Mouse (Mus musculus): ENCODE results near the gene Pwp2. TPM values are rescaled to one million over a fixed set of nuclear protein-coding genes. Genes with fewer than 3 reads are reported as not detected.

Gene Pwp2
- 19.4 and 20.4 TPM in 2 replicates for polyA plus RNA-seq (2015; fragmentation: Nextera tagmentation; extraction: Ambion mirVana)

DNA sequence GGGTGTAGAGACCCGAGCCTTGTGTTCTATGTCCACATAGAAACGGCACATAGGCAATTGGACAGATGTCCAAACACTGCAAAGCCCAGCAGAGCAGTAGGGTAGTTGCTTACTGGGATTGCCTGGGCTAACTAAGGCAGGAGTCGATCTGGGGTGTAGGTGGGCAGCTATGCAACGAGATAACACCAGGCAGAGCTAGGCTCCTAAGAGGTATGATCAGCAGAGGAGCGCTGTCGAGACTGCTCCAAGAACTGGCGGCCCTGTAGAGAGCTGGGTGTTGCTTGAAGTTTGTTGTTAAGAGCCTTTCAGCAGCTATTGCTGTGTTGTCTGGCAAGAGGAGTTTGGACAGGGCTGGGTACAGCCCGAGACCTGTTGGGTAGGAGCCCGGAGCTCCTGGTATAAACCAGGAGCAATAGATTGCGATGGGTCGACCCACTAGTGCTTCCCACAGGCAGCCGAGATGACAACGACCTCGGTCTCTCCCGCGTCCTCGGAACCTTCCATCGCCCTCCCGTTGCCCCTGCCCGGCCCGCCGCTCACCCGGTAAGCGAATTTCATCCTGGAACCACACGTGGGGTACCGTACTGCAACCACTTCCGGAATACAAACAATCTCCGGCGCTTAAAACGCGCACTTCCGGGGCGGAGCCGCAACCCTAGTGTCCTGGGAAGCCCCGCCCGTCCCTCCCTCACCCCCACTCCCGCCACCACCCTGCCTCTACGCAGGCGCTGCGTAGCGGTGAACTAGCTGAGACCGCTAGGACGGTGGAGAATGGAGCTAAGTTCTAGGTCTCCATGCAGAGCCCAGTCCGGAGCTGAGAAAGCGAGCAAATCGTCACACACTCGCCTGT is at the start of gene Pwp2:
Gene Pwp2 (minus strand): TSS at position 619 of the 850 bp plus-strand sequence.
- Histone ChIP-seq H3K9ac (peak within 1 kb of the TSS; percentile 76), H3K4me2 (peak within 1 kb of the TSS; percentile 83), H3K36me3 (peaks cover 59% of the 10 kb centered on the region), H3K27me3 (no peaks in the 10 kb centered on the region), H3K9me3 (no peaks in the 10 kb centered on the region), H3K27ac (peak within 1 kb of the TSS; percentile 84), H3K4me1 (peaks cover 16% of the 10 kb centered on the region), H3K4me3 (peak within 1 kb of the TSS; percentile 72)
- ATAC-seq (ENCODE audit: insufficient number of reproducible peaks, insufficient read depth, low FRiP score, low TSS enrichment, low read depth), result peak; percentile 89
- 1% methylated on average over 47 of the region's 47 CpGs for WGBS

- 93% methylated on average over 6 of the region's 6 CpGs for WGBS
- no peak for ATAC-seq (ENCODE audit: insufficient number of reproducible peaks, insufficient read depth, low FRiP score, low TSS enrichment, low read depth)
- Histone ChIP-seq H3K9me3 (no peaks in the 10 kb centered on the region), H3K36me3 (peaks cover 19% of the 10 kb centered on the region), H3K4me2 (no peak overlapping the region), H3K9ac (no peak overlapping the region), H3K27ac (no peak overlapping the region), H3K4me1 (no peaks in the 10 kb centered on the region), H3K4me3 (no peak overlapping the region), H3K27me3 (no peaks in the 10 kb centered on the region)
These were observed 48.8 kb upstream of the Pwp2 start for GRCm38 (mm10) chr10:78233756-78234155.

- H3K4me3 ChIP-seq, result no peak overlapping the region
- H3K4me1 ChIP-seq, result no peaks in the 10 kb centered on the region
- no peak overlapping the region for H3K27ac ChIP-seq
- no peak for ATAC-seq (ENCODE audit: insufficient number of reproducible peaks, insufficient read depth, low FRiP score, low TSS enrichment, low read depth)
- H3K9ac ChIP-seq, result no peak overlapping the region
- H3K27me3 ChIP-seq, result no peaks in the 10 kb centered on the region
- peaks cover 25% of the 10 kb centered on the region for H3K36me3 ChIP-seq
- WGBS, result 90% methylated on average over 5 of the region's 5 CpGs
- H3K4me2 ChIP-seq, result no peak overlapping the region
- H3K9me3 ChIP-seq, result no peaks in the 10 kb centered on the region
These were observed 48.2 kb upstream of the Pwp2 start for GRCm38 (mm10) chr10:78233161-78233560.

- ATAC-seq (ENCODE audit: insufficient number of reproducible peaks, insufficient read depth, low FRiP score, low TSS enrichment, low read depth), result no peak
- 0 out of 2 replicates have a peak overlapping the region, but pooled peaks have one; percentile 6 for H3K9ac ChIP-seq
- no peaks in the 10 kb centered on the region for H3K9me3 ChIP-seq
- 87% methylated on average over 4 of the region's 4 CpGs for WGBS
- no peaks in the 10 kb centered on the region for H3K27me3 ChIP-seq
- no peak overlapping the region for H3K27ac ChIP-seq
- no peaks in the 10 kb centered on the region for H3K4me1 ChIP-seq
- no peak overlapping the region for H3K4me2 ChIP-seq
- H3K36me3 ChIP-seq, result peaks cover 30% of the 10 kb centered on the region
- no peak overlapping the region for H3K4me3 ChIP-seq
These were observed 47.5 kb upstream of the Pwp2 start for GRCm38 (mm10) chr10:78232301-78232980.

DNA sequence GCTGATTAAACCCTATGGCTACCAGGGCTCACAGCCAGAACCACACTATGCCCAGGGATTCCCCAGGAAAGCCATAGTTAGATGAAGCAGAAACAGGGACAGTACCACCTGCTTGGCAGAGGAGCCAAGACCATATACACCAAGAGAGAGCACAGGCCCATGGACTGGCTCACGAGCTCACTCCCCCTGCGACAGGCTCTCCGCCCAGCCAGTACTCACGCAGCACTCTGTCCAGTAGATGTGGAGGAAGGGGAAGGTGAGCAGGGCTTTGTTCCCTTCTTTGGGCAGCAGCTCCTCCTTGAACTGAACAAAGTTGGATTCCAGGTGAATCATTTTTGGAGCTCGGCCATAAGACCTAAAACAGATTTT is 43.6 kb upstream of the Pwp2 start:
- H3K4me1 ChIP-seq, result no peaks in the 10 kb centered on the region
- H3K4me2 ChIP-seq, result no peak overlapping the region
- no peaks in the 10 kb centered on the region for H3K9me3 ChIP-seq
- H3K27ac ChIP-seq, result no peak overlapping the region
- no peak overlapping the region for H3K9ac ChIP-seq
- peaks cover 50% of the 10 kb centered on the region for H3K36me3 ChIP-seq
- H3K4me3 ChIP-seq, result no peak overlapping the region
- no peak for ATAC-seq (ENCODE audit: insufficient number of reproducible peaks, insufficient read depth, low FRiP score, low TSS enrichment, low read depth)
- WGBS, result 92% methylated on average over 5 of the region's 5 CpGs
- H3K27me3 ChIP-seq, result no peaks in the 10 kb centered on the region

DNA sequence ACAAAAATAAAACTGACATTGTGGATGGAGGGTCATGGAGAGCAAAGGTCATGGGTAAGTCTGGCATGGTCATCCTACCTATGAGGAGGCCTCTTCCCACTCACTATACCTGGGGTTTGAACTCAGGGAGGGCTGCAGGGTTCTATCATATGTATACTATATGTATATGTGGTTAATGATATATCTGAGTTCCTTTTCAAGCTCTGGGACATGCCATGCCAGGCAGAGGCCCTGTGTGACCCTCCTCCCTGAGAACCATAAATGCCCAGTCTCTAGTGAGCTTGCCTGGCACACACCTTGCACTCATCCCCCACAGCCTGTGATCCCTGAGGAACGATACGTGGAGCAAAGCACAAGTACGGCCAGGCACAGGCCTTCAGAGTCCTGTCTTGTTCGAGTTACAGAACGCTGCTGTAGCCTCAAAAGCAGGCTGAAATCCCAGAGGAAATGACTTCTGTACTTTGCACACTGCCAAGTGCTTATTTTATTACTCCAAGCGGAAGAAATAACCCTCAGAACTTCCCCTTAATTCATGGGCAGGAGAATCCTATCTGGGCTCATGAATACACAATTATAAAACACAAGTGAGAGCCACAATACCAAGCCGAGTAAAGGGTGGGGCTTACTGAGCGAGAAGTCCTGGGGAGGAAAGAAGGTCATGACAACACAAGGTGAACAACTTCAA is 43.1 kb upstream of the Pwp2 start:
- Histone ChIP-seq H3K36me3 (peaks cover 53% of the 10 kb centered on the region), H3K27ac (no peak overlapping the region), H3K4me1 (no peaks in the 10 kb centered on the region), H3K9me3 (no peaks in the 10 kb centered on the region), H3K9ac (no peak overlapping the region), H3K27me3 (no peaks in the 10 kb centered on the region), H3K4me3 (no peak overlapping the region), H3K4me2 (no peak overlapping the region)
- ATAC-seq (ENCODE audit: insufficient number of reproducible peaks, insufficient read depth, low FRiP score, low TSS enrichment, low read depth), result no peak
- WGBS, result 89% methylated on average over 8 of the region's 8 CpGs

DNA sequence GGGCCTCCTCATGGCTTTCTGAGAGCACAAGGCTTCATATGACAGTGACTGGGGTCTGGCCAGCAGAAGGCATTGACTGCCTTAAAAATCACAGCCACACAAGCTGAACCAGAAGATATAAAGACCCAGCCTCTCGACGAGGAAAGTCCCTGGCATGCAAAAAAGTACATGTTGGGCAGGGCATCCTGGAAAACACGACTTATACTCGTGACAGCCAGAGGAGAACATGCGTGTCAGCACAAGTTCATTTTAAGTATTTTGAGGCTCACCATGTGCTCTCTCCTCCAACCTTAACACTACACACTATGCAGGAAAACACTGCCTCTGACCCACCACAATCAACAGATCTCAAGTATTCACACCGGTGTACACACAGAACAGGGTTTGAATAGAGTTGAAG is 39.2 kb upstream of the Pwp2 start:
- Histone ChIP-seq H3K9me3 (no peaks in the 10 kb centered on the region), H3K36me3 (peaks cover 71% of the 10 kb centered on the region), H3K27ac (no peak overlapping the region), H3K27me3 (no peaks in the 10 kb centered on the region), H3K4me2 (no peak overlapping the region), H3K4me1 (no peaks in the 10 kb centered on the region), H3K9ac (no peak overlapping the region), H3K4me3 (no peak overlapping the region)
- no peak for ATAC-seq (ENCODE audit: insufficient number of reproducible peaks, insufficient read depth, low FRiP score, low TSS enrichment, low read depth)
- 83% methylated on average over 6 of the region's 6 CpGs for WGBS

DNA sequence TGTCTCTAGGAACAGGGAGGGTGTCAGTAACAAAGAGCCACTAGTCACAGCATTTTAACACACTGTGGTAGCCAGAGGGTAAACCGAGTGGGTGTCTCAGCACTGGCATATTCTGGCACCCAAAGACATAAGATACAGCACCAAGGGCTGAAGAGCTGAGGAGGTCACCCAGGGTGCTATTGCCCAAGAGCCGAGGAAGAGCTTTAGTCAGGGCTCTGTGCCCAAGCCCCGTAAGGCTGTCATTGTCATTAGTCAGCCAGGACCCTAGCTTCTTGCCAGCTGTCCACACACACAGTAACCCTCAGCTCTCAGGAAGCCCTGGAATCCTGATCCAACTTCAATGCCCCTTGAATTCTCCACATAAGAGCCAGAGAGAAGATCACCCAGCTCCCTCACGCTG is 38.0 kb upstream of the Pwp2 start:
- Histone ChIP-seq H3K36me3 (peaks cover 73% of the 10 kb centered on the region), H3K4me3 (no peak overlapping the region), H3K9ac (no peak overlapping the region), H3K27ac (no peak overlapping the region), H3K9me3 (no peaks in the 10 kb centered on the region), H3K27me3 (no peaks in the 10 kb centered on the region), H3K4me2 (no peak overlapping the region), H3K4me1 (no peaks in the 10 kb centered on the region)
- 80% methylated on average over 4 of the region's 4 CpGs for WGBS
- no peak for ATAC-seq (ENCODE audit: insufficient number of reproducible peaks, insufficient read depth, low FRiP score, low TSS enrichment, low read depth)

DNA sequence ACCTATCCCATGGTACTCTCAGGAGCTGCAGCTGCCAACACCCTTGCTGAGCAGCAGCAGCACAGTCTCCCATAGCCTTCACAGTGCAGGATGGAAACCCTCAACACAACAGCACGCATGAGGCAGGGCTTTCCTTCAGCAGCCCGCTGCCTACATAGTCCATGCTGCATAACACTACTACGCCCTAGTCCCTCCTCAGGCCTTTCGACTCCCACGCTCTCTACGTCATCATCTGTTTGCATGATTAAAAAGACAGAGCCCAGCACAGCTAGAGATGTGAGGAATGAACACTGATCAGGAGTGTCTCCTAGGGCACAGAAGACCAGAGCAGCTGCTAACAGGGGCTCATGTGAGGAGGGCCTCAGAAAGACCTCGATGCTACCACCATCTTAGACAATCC is 36.4 kb upstream of the Pwp2 start:
- Histone ChIP-seq H3K27me3 (no peaks in the 10 kb centered on the region), H3K4me2 (no peak overlapping the region), H3K4me3 (no peak overlapping the region), H3K9me3 (no peaks in the 10 kb centered on the region), H3K36me3 (peaks cover 78% of the 10 kb centered on the region), H3K27ac (no peak overlapping the region), H3K4me1 (no peaks in the 10 kb centered on the region), H3K9ac (no peak overlapping the region)
- 92% methylated on average over 7 of the region's 7 CpGs for WGBS
- ATAC-seq (ENCODE audit: insufficient number of reproducible peaks, insufficient read depth, low FRiP score, low TSS enrichment, low read depth), result no peak

DNA sequence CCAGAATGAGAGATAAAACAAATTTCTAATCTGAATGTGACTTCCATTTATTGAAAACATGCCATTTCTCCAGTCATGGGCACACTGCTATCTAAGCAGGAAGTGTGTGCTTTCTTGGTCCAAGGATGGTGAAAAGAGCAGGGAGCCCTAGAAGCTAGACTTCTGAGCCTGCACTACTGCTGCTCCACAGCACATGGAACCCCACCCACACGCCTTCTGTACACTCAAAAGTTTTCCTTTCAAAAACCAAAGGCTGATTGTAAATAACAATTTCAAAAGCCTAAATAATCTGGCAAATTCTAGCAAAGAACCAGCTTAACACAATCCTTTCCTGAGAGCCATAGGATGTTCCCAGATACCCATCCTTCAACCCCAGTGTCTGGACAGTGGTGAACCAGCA is 34.6 kb upstream of the Pwp2 start:
- no peak overlapping the region for H3K9ac ChIP-seq

GRCm38 (mm10) chr10:78218576-78218975 is 33.6 kb upstream of the Pwp2 start:
- Histone ChIP-seq H3K27ac (no peak overlapping the region), H3K4me1 (no peaks in the 10 kb centered on the region), H3K9me3 (no peaks in the 10 kb centered on the region), H3K36me3 (peaks cover 93% of the 10 kb centered on the region), H3K4me3 (no peak overlapping the region), H3K9ac (no peak overlapping the region), H3K4me2 (no peak overlapping the region), H3K27me3 (no peaks in the 10 kb centered on the region)
- WGBS, result 86% methylated on average over 6 of the region's 6 CpGs
- no peak for ATAC-seq (ENCODE audit: insufficient number of reproducible peaks, insufficient read depth, low FRiP score, low TSS enrichment, low read depth)

More for the DNA sequence above, 34.6 kb upstream of the Pwp2 start:
- Histone ChIP-seq H3K4me1 (no peaks in the 10 kb centered on the region), H3K4me2 (no peak overlapping the region), H3K9me3 (no peaks in the 10 kb centered on the region), H3K27me3 (no peaks in the 10 kb centered on the region), H3K4me3 (no peak overlapping the region), H3K27ac (no peak overlapping the region), H3K36me3 (peaks cover 87% of the 10 kb centered on the region)
- no peak for ATAC-seq (ENCODE audit: insufficient number of reproducible peaks, insufficient read depth, low FRiP score, low TSS enrichment, low read depth)
- 86% methylated on average over 1 of the region's 1 CpGs for WGBS
